Mouse (Mus musculus): Measurements from ENCODE around the gene Pacsin1. TPM values are rescaled to one million over a fixed set of nuclear protein-coding genes. Genes with fewer than 3 reads are reported as not detected.

Pacsin1 gene
- polyA plus RNA-seq, 1 experiment from 2014 or later, result 0.20 TPM

- ATAC-seq, result no peak
- peaks cover 45% of the 10 kb centered on the region for H3K27me3 ChIP-seq (replicated peaks)
- 33% methylated on average over 14 of the region's 14 CpGs for WGBS (ENCODE audit: insufficient replicate concordance)
- no peak overlapping the region for H3K4me2 ChIP-seq
- H3K4me1 ChIP-seq, result peaks cover 4% of the 10 kb centered on the region
- H3K9me3 ChIP-seq (replicated peaks), result no peaks in the 10 kb centered on the region
- no peak overlapping the region for H3K9ac ChIP-seq
- H3K36me3 ChIP-seq, result no peaks in the 10 kb centered on the region
- no peak overlapping the region for H3K27ac ChIP-seq
- H3K4me3 ChIP-seq, result no peak overlapping the region
These were observed 35.8 kb downstream of the Pacsin1 start for GRCm38 (mm10) chr17:27690993-27691693.

GRCm38 (mm10) chr17:27699641-27700244 is 44.4 kb downstream of the Pacsin1 start:
- no peak for ATAC-seq
- 67% methylated on average over 17 of the region's 17 CpGs for WGBS (ENCODE audit: insufficient replicate concordance)

GRCm38 (mm10) chr17:27700812-27701211 is 45.5 kb downstream of the Pacsin1 start:
- no peak overlapping the region for H3K27ac ChIP-seq

More at GRCm38 (mm10) chr17:27699641-27700244, 44.4 kb downstream of the Pacsin1 start:
- no peak overlapping the region for H3K27ac ChIP-seq
- peaks cover 11% of the 10 kb centered on the region; the same call in 1 of the 2 replicates for H3K9me3 ChIP-seq (replicated peaks)
- peaks cover 10% of the 10 kb centered on the region for H3K4me1 ChIP-seq
- no peak overlapping the region for H3K4me3 ChIP-seq
- H3K27me3 ChIP-seq (replicated peaks), result peaks cover 21% of the 10 kb centered on the region; the same call in 1 of the 2 replicates
- no peak overlapping the region for H3K9ac ChIP-seq
- H3K36me3 ChIP-seq, result no peaks in the 10 kb centered on the region
- no peak overlapping the region for H3K4me2 ChIP-seq

GRCm38 (mm10) chr17:27701856-27702255 is 46.5 kb downstream of the Pacsin1 start:
- Histone ChIP-seq H3K27me3 (replicated peaks) (peaks cover 41% of the 10 kb centered on the region), H3K4me3 (no peak overlapping the region), H3K9ac (no peak overlapping the region), H3K36me3 (no peaks in the 10 kb centered on the region), H3K27ac (no peak overlapping the region), H3K4me2 (no peak overlapping the region), H3K4me1 (peaks cover 15% of the 10 kb centered on the region), H3K9me3 (replicated peaks) (peaks cover 11% of the 10 kb centered on the region; the same call in 1 of the 2 replicates)
- 71% methylated on average over 6 of the region's 6 CpGs for WGBS (ENCODE audit: insufficient replicate concordance)
- no peak for ATAC-seq

More at GRCm38 (mm10) chr17:27700812-27701211, 45.5 kb downstream of the Pacsin1 start:
- ATAC-seq, result no peak
- H3K4me3 ChIP-seq, result no peak overlapping the region
- peaks cover 30% of the 10 kb centered on the region for H3K27me3 ChIP-seq (replicated peaks)
- H3K4me1 ChIP-seq, result peaks cover 15% of the 10 kb centered on the region
- no peaks in the 10 kb centered on the region for H3K36me3 ChIP-seq
- peaks cover 11% of the 10 kb centered on the region; the same call in 1 of the 2 replicates for H3K9me3 ChIP-seq (replicated peaks)
- no peak overlapping the region for H3K9ac ChIP-seq
- no peak overlapping the region for H3K4me2 ChIP-seq
- 66% methylated on average over 2 of the region's 2 CpGs for WGBS (ENCODE audit: insufficient replicate concordance)

GRCm38 (mm10) chr17:27702518-27702917 is 47.2 kb downstream of the Pacsin1 start:
- peaks cover 47% of the 10 kb centered on the region for H3K27me3 ChIP-seq (replicated peaks)
- peaks cover 11% of the 10 kb centered on the region; the same call in 1 of the 2 replicates for H3K9me3 ChIP-seq (replicated peaks)
- H3K4me3 ChIP-seq, result peak overlapping the region; percentile 40
- no peak for ATAC-seq
- 6% methylated on average over 34 of the region's 34 CpGs for WGBS (ENCODE audit: insufficient replicate concordance)
- H3K4me2 ChIP-seq, result peak overlapping the region; percentile 71
- peak overlapping the region; percentile 31; the same call in 1 of the 2 replicates for H3K9ac ChIP-seq
- H3K27ac ChIP-seq, result no peak overlapping the region
- peaks cover 16% of the 10 kb centered on the region for H3K4me1 ChIP-seq
- no peaks in the 10 kb centered on the region for H3K36me3 ChIP-seq

GRCm38 (mm10) chr17:27703961-27704621 is 48.8 kb downstream of the Pacsin1 start:
- no peaks in the 10 kb centered on the region for H3K36me3 ChIP-seq
- H3K9ac ChIP-seq, result no peak overlapping the region
- H3K4me1 ChIP-seq, result peaks cover 30% of the 10 kb centered on the region
- WGBS (ENCODE audit: insufficient replicate concordance), result 52% methylated on average over 5 of the region's 5 CpGs
- 0 out of 2 replicates have a peak, but pooled peaks cover 7% of the 10 kb centered on the region for H3K9me3 ChIP-seq (replicated peaks)
- no peak overlapping the region for H3K4me3 ChIP-seq
- ATAC-seq, result no peak
- H3K27ac ChIP-seq, result no peak overlapping the region
- peaks cover 55% of the 10 kb centered on the region for H3K27me3 ChIP-seq (replicated peaks)
- H3K4me2 ChIP-seq, result no peak overlapping the region

GRCm38 (mm10) chr17:27705661-27706060 is 50.4 kb downstream of the Pacsin1 start:
- 34% methylated on average over 10 of the region's 10 CpGs for WGBS (ENCODE audit: insufficient replicate concordance)
- Histone ChIP-seq H3K27me3 (replicated peaks) (peaks cover 64% of the 10 kb centered on the region), H3K4me1 (peaks cover 30% of the 10 kb centered on the region), H3K36me3 (no peaks in the 10 kb centered on the region), H3K4me3 (no peak overlapping the region), H3K9me3 (replicated peaks) (no peaks in the 10 kb centered on the region), H3K9ac (no peak overlapping the region), H3K27ac (no peak overlapping the region), H3K4me2 (no peak overlapping the region)
- ATAC-seq, result no peak

- Histone ChIP-seq H3K27me3 (replicated peaks) (peaks cover 63% of the 10 kb centered on the region), H3K9ac (0 out of 2 replicates have a peak overlapping the region, but pooled peaks have one; percentile 6), H3K4me3 (peak overlapping the region; percentile 34), H3K9me3 (replicated peaks) (no peaks in the 10 kb centered on the region), H3K4me2 (peak overlapping the region; percentile 65), H3K4me1 (peaks cover 19% of the 10 kb centered on the region), H3K27ac (no peak overlapping the region), H3K36me3 (no peaks in the 10 kb centered on the region)
- ATAC-seq, result peak; percentile 81
- WGBS (ENCODE audit: insufficient replicate concordance), result 3% methylated on average over 25 of the region's 25 CpGs
These were observed 52.8 kb downstream of the Pacsin1 start for GRCm38 (mm10) chr17:27707954-27708661.

GRCm38 (mm10) chr17:27709650-27710049 is 54.3 kb downstream of the Pacsin1 start:
- no peak overlapping the region for H3K27ac ChIP-seq
- peaks cover 72% of the 10 kb centered on the region for H3K27me3 ChIP-seq (replicated peaks)
- H3K4me1 ChIP-seq, result peaks cover 19% of the 10 kb centered on the region
- no peak overlapping the region for H3K4me3 ChIP-seq
- no peak for ATAC-seq
- H3K4me2 ChIP-seq, result no peak overlapping the region
- WGBS (ENCODE audit: insufficient replicate concordance), result 61% methylated on average over 5 of the region's 5 CpGs
- no peaks in the 10 kb centered on the region for H3K36me3 ChIP-seq
- H3K9me3 ChIP-seq (replicated peaks), result no peaks in the 10 kb centered on the region
- H3K9ac ChIP-seq, result no peak overlapping the region

GRCm38 (mm10) chr17:27712832-27713231 is 57.5 kb downstream of the Pacsin1 start:
- Histone ChIP-seq H3K4me1 (peaks cover 20% of the 10 kb centered on the region), H3K27ac (no peak overlapping the region), H3K9me3 (replicated peaks) (no peaks in the 10 kb centered on the region), H3K9ac (no peak overlapping the region), H3K4me3 (no peak overlapping the region), H3K4me2 (no peak overlapping the region), H3K27me3 (replicated peaks) (peaks cover 65% of the 10 kb centered on the region), H3K36me3 (no peaks in the 10 kb centered on the region)
- WGBS (ENCODE audit: insufficient replicate concordance), result 71% methylated on average over 1 of the region's 1 CpGs
- ATAC-seq, result no peak

GRCm38 (mm10) chr17:27716804-27717203 is 61.5 kb downstream of the Pacsin1 start:
- no peak overlapping the region for H3K9ac ChIP-seq
- ATAC-seq, result 0 out of 2 replicates have a peak, but pooled peaks have one; percentile 27

More at GRCm38 (mm10) chr17:27716804-27717203, 61.5 kb downstream of the Pacsin1 start:
- peak overlapping the region; percentile 55 for H3K4me2 ChIP-seq
- peak overlapping the region; percentile 22 for H3K4me3 ChIP-seq
- H3K27me3 ChIP-seq (replicated peaks), result peaks cover 78% of the 10 kb centered on the region
- no peak overlapping the region for H3K27ac ChIP-seq
- WGBS (ENCODE audit: insufficient replicate concordance), result 13% methylated on average over 16 of the region's 16 CpGs
- no peaks in the 10 kb centered on the region for H3K36me3 ChIP-seq
- no peaks in the 10 kb centered on the region for H3K9me3 ChIP-seq (replicated peaks)
- H3K4me1 ChIP-seq, result peaks cover 9% of the 10 kb centered on the region

Data from liver, embryonic 12.5 days (tissue).